Comparison of ENCODE assay signal across 27 mouse cellular contexts in genomic region chr4:150146286-150146685, GRCm38 (mm10). TPM values are rescaled to one million over a fixed set of nuclear protein-coding genes. Genes with fewer than 3 reads are reported as not detected.
DNase-seq lines count a peak whose midpoint lies in the region; ATAC-seq lines count a peak whose summit lies in the region.
"Had no signal": no experiment of that assay in that cellular context is flagged by ENCODE, and none has a peak within 500 bp of the region (broad histone marks: within the 10 kb centered on the region; RNA-seq: fewer than 3 reads in every experiment).

No protein-coding gene starts in this region.

- ATAC-seq in megakaryocyte progenitor cell, adult 5-6 weeks (replicated peaks; ENCODE audit: poor library complexity): no peak
- ATAC-seq: forebrain, embryonic 14.5 days had no signal

- peak; percentile 23 for DNase-seq in adrenal gland, postnatal 10 days
- no peak for DNase-seq in adrenal gland, adult (ENCODE audit: inconsistent age in 2 of 2, low spot score in 1 of 2)
- DNase-seq in 416B (ENCODE audit: low read depth): peak; percentile 50
- peak; percentile 76 for DNase-seq in NIH3T3 (ENCODE audit: low read depth)
- peak; percentile 53 for DNase-seq in yolk sac, embryonic 10.5 days (ENCODE audit: low spot score)
- DNase-seq in layer of hippocampus, adult 11-12 months (ENCODE audit: low spot score): no peak
- DNase-seq: adrenal gland, adult 8-10 months; cerebellum, adult 18-20 months; cerebellum, postnatal 10 days; gastrocnemius, postnatal 14 days; heart, postnatal 14 days; kidney, adult 9 months; kidney, postnatal 14 days; lung, embryonic 14.5 days; retina, postnatal 1 day; right cerebral cortex, postnatal 25 days had no signal

RNA-seq across cellular contexts. Expression of gene Slc2a7, which starts 2.5 kb away (rescaled TPM):
- total RNA-seq in adrenal gland, postnatal 10 days (2021): not detected
- 0.25 TPM in 1 of 2 replicates, not detected in the other for total RNA-seq in megakaryocyte progenitor cell, adult 5-6 weeks (2015)
- total RNA-seq in megakaryocyte progenitor cell, adult 5-6 weeks (2017): not detected in 2 replicates
- total RNA-seq: adrenal gland, adult 8-10 months; common myeloid progenitor, adult 5-6 weeks; gastrocnemius, postnatal 14 days; granulocyte monocyte progenitor cell, adult 5-6 weeks; heart, postnatal 14 days; layer of hippocampus, adult 18-20 months; layer of hippocampus, postnatal 10 days; left cerebral cortex, adult 18-20 months; left cerebral cortex, postnatal 25 days; liver, adult 2 months; megakaryocyte, adult 5-6 weeks; MEL had no signal

RNA-seq across cellular contexts. Expression of gene Slc2a5, which starts 27.2 kb away (rescaled TPM):
- total RNA-seq in adrenal gland, postnatal 10 days (2021): under 1 TPM; 0.27 to 0.75 TPM
- total RNA-seq in megakaryocyte progenitor cell, adult 5-6 weeks (2015): not detected in 2 replicates
- total RNA-seq in megakaryocyte progenitor cell, adult 5-6 weeks (2017): not detected in 2 replicates
- total RNA-seq: common myeloid progenitor, adult 5-6 weeks; granulocyte monocyte progenitor cell, adult 5-6 weeks had no signal

RNA-seq across cellular contexts. Expression of gene Car6, which starts 54.8 kb away (rescaled TPM):
- under 1 TPM; 0.27 to 0.54 TPM for total RNA-seq in adrenal gland, postnatal 10 days (2021)
- total RNA-seq in megakaryocyte progenitor cell, adult 5-6 weeks (2015): 1.2 TPM in 1 of 2 replicates, not detected in the other
- total RNA-seq in megakaryocyte progenitor cell, adult 5-6 weeks (2017): 0.79 TPM in 1 of 2 replicates, not detected in the other
- total RNA-seq: common myeloid progenitor, adult 5-6 weeks; granulocyte monocyte progenitor cell, adult 5-6 weeks; heart, postnatal 14 days; layer of hippocampus, adult 18-20 months; layer of hippocampus, postnatal 10 days; left cerebral cortex, adult 18-20 months; left cerebral cortex, postnatal 25 days; liver, adult 2 months; MEL had no signal

RNA-seq across cellular contexts. Expression of gene Gpr157, which starts 59.1 kb away (rescaled TPM):
- 1 to 10 TPM; 2.7 to 4.9 TPM for total RNA-seq in adrenal gland, postnatal 10 days (2021)
- total RNA-seq in megakaryocyte progenitor cell, adult 5-6 weeks (2015): 0.89 and 1.6 TPM in 2 replicates
- total RNA-seq in megakaryocyte progenitor cell, adult 5-6 weeks (2017): 1.7 and 1.9 TPM in 2 replicates

Comparison
In these comparisons a context has a peak if more than half of its experiments do, and no peak if none do; other contexts are left out.
1. DNase-seq: peak in adrenal gland, postnatal 10 days (single experiment), 416B (single experiment), NIH3T3 (single experiment) and yolk sac, embryonic 10.5 days (single experiment); none in adrenal gland, adult (0 of 2) and layer of hippocampus, adult 11-12 months (single experiment).